Mouse (Mus musculus): Measurements from ENCODE around the gene G6pc3.
"Not testable (repeated sequence)": the region's sequence is repeated elsewhere in the genome, so short reads cannot be mapped to it uniquely, and the experiment has no call there.

Gene G6pc3

GRCm38 (mm10) chr11:102189461-102190436 lies at the start of gene G6pc3:
Gene G6pc3, plus strand, starts transcription at chr11:102189620.
- ATAC-seq (ENCODE audit: insufficient number of reproducible peaks, low FRiP score, low TSS enrichment), result peak; percentile 67; the same call in 1 of the 2 replicates

GRCm38 (mm10) chr11:102140508-102140907 lies 48.9 kb upstream of the G6pc3 start:
- ATAC-seq (ENCODE audit: insufficient number of reproducible peaks, low FRiP score, low TSS enrichment), result no peak

DNA sequence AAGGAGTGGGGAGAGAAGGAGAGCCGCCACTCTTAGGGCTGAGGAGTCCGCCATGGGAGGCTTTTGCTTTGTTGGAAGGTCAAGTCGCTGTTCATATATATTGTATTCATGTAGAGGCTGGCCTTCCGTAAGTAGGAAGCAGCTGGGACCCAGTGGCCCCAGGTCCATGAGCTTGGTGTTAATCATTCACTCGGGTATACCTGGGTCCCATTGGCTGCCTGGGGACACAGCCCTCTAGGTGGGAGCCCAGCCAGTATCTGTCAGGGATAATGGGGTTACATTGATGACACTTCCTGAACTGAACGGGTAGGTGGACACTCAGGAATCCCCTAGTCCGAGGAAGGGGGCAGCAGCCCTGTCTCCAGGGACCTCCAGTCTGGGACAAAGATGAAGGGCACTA lies 47.1 kb upstream of the G6pc3 start:
- no peak for ATAC-seq (ENCODE audit: insufficient number of reproducible peaks, low FRiP score, low TSS enrichment)

DNA sequence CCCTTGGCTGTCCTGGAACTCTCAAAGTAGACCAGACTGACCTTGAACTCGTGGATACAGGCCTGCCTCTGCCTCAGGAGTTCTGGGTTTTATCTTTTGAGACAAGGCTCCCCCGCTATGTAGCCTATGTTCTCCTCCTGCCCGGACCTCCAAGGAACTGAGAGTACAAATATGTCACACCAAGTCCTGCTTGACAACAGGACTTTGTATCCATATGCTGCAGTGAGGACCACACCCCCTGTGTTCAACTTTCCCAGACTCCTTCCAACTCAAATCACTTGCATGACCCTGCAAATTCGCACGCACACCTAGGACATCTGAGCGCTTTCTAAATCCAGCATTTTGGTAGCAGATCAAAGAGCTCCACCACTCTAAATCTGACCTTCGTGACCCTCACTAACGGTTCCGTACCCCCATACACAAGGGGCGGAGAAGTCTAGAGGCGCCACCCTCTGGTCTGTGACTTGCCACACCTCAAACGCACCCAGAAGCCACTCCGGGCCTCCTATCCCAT lies 44.4 kb upstream of the G6pc3 start:
- ATAC-seq (ENCODE audit: insufficient number of reproducible peaks, low FRiP score, low TSS enrichment), result no peak

DNA sequence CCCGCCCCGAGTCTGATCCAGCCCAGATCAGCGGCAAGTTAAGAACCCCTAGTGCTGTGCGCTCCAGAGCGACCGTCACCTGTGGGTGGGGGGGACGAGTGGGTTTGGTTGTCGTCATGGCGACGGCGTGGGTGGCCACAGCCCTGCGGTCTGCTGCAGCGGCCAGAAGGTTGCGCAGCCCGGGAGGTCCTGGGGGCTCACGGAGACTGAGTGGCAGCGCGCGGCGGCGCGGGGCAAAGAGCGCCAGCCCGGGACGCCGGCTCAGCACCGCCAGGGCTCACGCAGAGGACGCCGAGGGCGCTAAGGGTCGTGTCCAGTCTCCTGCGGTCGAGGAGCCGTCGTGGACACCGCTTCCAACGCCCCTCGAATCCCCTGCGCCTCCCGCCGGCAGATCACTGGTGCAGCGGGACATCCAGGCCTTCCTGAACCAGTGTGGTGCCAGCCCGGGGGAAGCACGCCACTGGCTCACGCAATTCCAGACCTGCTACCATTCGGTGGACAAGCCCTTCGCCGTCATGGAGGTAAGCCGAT lies 43.9 kb upstream of the G6pc3 start, which contains the start of gene Nags:
Gene Nags (plus strand): TSS at position 43 of the 531 bp plus-strand sequence.
- no peak for ATAC-seq (ENCODE audit: insufficient number of reproducible peaks, low FRiP score, low TSS enrichment)

DNA sequence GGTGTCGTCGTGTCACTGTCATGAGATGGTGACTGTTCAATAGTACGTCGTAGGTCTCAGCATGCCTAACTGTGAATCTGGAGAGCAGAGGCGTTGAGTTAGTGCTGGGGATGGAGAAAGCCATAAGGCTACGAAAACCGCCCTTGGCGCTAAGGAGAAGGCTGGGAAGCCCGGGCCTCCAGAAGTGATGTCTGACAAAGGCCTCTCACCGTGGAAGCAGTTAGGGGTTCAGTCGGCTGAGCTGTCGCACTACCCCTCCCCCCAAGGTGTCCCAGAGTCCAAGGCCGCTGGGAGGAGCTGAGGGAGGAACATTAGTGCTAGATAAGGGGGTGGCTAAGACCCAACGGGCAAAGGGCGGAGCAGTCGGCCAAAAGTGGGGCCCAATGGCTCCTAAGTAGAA lies 43.4 kb upstream of the G6pc3 start:
- ATAC-seq (ENCODE audit: insufficient number of reproducible peaks, low FRiP score, low TSS enrichment), result no peak

- ATAC-seq (ENCODE audit: insufficient number of reproducible peaks, low FRiP score, low TSS enrichment), result no peak
These were observed 42.9 kb upstream of the G6pc3 start for GRCm38 (mm10) chr11:102146531-102146930.

- ATAC-seq (ENCODE audit: insufficient number of reproducible peaks, low FRiP score, low TSS enrichment), result no peak
These were observed 42.0 kb upstream of the G6pc3 start for GRCm38 (mm10) chr11:102147213-102147989.

DNA sequence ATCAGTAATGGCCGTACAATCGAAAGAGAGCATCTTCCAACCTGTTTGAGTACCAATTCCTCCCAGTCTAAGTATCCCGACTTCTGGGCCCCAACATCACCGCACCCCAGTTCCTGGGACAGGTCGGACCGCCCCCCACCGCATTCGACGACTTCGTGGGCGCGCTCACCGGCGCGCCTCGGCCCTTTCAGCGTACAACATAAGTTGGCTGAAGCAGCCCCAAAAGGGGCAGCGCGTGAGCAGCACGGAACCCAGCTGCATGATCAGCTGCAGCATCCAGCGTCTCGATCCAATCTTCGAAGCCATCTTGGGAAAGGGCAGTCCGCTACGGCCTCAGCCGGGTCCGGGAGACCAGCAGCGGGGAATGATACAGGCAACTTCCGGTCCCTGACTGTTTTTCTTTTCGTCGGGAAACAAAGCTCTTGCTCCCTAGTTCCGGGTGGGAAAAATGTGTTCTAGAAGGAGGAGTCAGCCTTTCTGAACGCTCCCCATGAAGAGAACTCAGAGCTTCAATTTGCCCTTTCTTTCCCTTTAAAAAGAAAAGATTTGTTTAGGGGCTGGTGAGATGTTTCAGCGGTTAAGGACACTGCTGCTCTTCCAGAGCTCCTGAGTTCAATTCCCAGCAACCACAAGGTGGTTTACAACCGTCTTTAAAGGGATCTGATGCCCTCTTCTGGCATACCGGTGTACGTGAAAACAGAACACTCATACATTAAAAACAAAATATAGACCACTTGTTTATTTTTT lies 33.2 kb upstream of the G6pc3 start, which contains the start of gene Tmem101:
Gene Tmem101 (minus strand): TSS at position 366 of the 747 bp plus-strand sequence.
- peak; percentile 74; the same call in 1 of the 2 replicates for ATAC-seq (ENCODE audit: insufficient number of reproducible peaks, low FRiP score, low TSS enrichment)

GRCm38 (mm10) chr11:102156786-102157089 lies 32.7 kb upstream of the G6pc3 start:
- ATAC-seq (ENCODE audit: insufficient number of reproducible peaks, low FRiP score, low TSS enrichment), result no peak

GRCm38 (mm10) chr11:102158024-102158423 lies 31.4 kb upstream of the G6pc3 start:
- ATAC-seq (ENCODE audit: insufficient number of reproducible peaks, low FRiP score, low TSS enrichment), result not testable (repeated sequence)

DNA sequence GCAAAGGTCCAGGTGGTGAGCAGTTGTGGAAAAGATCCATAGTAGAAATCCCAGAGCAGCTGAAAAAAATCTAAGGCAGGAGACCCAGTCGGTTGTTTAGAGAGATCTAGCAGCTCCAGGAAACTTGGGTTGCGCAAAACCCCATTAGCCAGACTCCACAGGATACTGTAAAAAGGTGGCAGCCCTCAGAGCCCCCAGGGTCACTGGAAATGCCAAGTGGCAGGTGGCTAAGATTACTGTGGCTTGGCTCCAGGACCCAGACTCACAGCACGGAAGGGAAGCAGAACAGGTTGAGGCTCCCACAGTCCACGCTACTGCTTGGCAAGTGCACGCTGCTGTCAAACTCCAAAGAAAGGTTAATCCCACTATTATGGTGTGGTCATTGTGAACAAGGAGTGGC lies 29.6 kb upstream of the G6pc3 start:
- no peak for ATAC-seq (ENCODE audit: insufficient number of reproducible peaks, low FRiP score, low TSS enrichment)

- ATAC-seq (ENCODE audit: insufficient number of reproducible peaks, low FRiP score, low TSS enrichment), result no peak; the same call in 1 of the 2 replicates
These were observed 23.3 kb upstream of the G6pc3 start for GRCm38 (mm10) chr11:102165971-102166722.

- no peak; the same call in 1 of the 2 replicates for ATAC-seq (ENCODE audit: insufficient number of reproducible peaks, low FRiP score, low TSS enrichment)
These were observed 21.9 kb upstream of the G6pc3 start for GRCm38 (mm10) chr11:102167539-102167938.

GRCm38 (mm10) chr11:102168689-102169088 lies 20.7 kb upstream of the G6pc3 start:
- no peak for ATAC-seq (ENCODE audit: insufficient number of reproducible peaks, low FRiP score, low TSS enrichment)

DNA sequence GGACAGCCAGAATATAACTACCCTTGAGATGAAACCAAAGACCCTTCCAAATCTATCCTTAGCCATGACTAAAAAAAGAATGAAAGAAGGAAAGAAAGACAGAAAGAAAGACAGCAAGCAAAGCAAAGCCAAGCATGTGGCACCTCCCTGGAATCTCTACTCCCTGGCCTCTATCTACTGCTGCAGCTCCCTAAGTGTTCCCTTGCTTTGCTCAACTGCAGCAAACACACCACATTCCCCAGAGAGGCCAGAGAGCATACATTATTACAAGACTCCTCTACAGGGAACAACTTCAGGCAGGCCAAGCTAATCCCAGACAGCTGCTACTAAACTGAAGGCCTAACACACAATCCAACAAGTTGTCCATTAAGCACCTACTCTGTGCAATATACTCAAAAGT lies 9.6 kb upstream of the G6pc3 start:
- ATAC-seq (ENCODE audit: insufficient number of reproducible peaks, low FRiP score, low TSS enrichment), result no peak

- ATAC-seq (ENCODE audit: insufficient number of reproducible peaks, low FRiP score, low TSS enrichment), result no peak
These were observed 5.2 kb upstream of the G6pc3 start for GRCm38 (mm10) chr11:102184253-102184645.

- peak; percentile 72; the same call in 1 of the 2 replicates for ATAC-seq (ENCODE audit: insufficient number of reproducible peaks, low FRiP score, low TSS enrichment)
These were observed 4.5 kb upstream of the G6pc3 start, which contains the start of gene Lsm12 for GRCm38 (mm10) chr11:102184646-102185495. Gene Lsm12, minus strand, starts transcription at chr11:102185296.

Measured in cerebellum, adult (tissue).